Mouse (Mus musculus) hindlimb bud, embryonic 11.5 days (tissue): ENCODE data around the gene Fgd2.

Experiments used
- DNase-seq: peaks from one replicate; pipeline ENCODE4 v3.0.0-alpha.2; 2012; ENCODE audit warnings: low read depth, low spot score; ENCODE audit errors: extremely low spot score

Fgd2 gene

GRCm38 (mm10) chr17:29422337-29422736 is 61.6 kb downstream of the Fgd2 start:
- no peak for DNase-seq

DNA sequence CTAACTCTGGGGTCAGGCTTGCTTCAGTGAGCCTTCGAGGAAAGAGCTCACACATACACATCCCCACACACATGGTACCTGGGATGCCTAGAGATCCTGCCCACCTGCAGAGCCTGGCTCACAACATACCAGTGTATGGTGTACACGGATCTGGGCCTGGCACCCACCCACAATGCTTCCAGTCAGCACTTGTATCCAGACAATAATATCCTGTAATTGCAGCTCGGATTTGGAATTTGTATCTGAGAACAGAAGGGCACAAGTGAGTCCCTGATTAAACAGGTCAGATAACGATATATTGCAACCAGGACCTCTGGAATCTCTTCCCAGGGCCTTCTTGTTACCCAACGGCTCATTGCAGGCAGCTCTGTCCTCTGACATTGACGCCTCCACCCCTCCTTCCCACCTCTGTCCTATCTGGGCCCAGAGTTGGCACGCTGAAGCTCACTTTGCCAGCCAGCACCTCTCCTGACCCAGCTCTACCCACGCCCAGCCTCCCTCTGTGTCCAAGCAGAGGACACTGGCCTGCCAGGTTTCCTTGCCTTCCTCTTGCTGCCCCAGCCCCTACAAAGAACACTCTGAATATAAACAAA is 62.3 kb downstream of the Fgd2 start:
- no peak for DNase-seq

- no peak for DNase-seq
Measured at GRCm38 (mm10) chr17:29423991-29424390, 63.3 kb downstream of the Fgd2 start.

GRCm38 (mm10) chr17:29425345-29425744 is 64.6 kb downstream of the Fgd2 start:
- DNase-seq = no peak

DNA sequence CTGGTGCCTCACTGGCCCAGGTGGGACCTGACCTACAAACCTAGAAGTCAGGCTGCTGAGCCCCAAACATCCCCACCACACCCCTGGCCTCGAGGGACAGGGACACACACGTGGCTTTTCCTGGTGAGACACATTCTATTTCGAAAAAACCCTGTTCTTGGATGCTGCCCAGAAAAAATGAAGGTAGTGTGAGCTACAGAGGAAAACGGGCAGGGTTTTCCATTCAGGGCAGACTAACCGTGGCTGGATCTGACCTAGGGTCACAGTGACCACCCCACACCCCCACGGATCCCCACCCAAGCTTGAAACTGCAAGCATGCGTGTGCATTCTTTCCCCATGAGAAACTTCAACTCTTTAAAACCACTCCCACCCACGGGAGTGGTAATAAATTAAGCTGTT is 67.5 kb downstream of the Fgd2 start:
- no peak for DNase-seq

DNA sequence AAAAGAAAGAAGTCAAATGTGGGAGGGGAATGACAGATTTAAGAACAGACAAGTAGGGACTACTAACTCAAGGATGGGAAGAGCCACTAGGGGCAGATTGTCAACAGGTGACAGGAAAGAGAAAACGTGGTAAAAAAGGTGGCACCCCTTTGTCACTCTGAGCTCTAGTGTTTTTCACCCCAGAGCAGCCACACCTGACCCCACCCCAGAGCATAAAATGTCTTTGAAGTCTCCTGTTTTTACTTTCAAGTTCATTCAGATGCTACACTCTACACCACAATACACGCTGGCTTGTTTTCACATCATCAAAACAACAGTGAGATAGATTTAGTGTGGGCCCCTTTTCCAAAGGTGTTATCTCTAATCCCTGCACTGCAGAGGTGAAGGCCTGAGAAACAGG is 68.1 kb downstream of the Fgd2 start:
- DNase-seq = no peak
